Mouse (Mus musculus): ENCODE measurements around the gene Prpf6. TPM values are rescaled to one million over a fixed set of nuclear protein-coding genes. Genes with fewer than 3 reads are reported as not detected.

The Prpf6 gene
- total RNA-seq, 2 experiments from 2014 or later = 60.9 to 61.6 TPM

DNA sequence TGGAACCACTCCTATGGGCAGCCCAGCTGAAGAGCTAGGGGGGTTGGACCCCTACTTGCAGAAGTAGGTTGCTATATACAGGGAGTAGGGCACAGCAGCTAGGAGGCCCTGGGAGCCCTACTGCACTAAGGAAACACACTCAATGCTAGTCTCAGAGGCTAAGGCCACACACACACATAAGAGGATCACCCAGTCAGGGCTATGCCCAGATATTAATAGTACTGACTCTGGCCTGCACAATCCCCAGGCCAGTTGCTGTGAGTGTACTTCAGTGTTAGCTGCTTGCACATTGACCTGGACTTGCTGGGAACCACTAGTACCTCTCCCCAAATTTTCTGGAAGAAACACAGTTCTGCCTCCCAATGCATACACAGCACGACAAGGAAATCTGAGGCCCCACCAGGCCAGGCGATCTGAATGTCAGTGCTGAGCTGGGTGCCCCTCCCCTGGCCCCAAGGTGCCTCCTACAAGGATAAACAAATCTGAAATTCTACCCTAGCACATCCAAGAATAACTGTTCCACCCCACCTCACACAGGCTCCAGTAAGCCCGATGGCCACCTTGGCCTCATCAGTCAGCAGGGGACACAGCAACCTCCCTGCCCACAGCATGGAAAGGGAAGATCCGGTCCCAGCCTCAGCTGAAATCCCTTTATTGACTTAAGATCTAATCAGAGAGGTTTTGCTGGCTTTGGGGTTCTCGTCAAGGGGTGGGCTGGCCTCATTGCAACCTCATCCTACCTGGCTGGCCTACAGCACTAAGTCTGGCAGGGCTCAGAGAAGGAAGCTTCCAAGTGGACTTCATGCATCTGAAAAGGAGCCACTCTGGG, 12.7 kb upstream of the Prpf6 start:
- DNase-seq (ENCODE audit: low spot score in 2 of 2) = no peak

DNA sequence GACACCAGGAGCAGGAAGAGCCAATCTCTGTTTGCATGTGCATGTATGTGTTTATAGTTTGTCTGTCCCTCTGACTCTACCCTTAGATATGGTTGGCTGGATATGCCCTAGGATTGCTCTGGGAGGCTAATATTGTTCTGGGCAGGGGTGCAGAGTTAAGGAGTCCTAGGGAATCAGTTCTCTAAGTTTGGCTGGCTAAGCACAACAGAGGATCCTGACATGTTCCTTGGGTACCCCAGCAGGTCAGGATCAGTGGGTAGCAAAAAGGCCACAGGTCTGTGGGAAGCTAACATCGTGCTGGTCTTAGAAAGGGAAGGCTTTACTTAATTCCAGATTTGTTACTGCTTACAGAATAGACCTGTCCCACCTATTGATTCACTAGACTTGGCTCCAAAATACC, 12.0 kb upstream of the Prpf6 start:
- no peak for DNase-seq (ENCODE audit: low spot score in 2 of 2)

DNA sequence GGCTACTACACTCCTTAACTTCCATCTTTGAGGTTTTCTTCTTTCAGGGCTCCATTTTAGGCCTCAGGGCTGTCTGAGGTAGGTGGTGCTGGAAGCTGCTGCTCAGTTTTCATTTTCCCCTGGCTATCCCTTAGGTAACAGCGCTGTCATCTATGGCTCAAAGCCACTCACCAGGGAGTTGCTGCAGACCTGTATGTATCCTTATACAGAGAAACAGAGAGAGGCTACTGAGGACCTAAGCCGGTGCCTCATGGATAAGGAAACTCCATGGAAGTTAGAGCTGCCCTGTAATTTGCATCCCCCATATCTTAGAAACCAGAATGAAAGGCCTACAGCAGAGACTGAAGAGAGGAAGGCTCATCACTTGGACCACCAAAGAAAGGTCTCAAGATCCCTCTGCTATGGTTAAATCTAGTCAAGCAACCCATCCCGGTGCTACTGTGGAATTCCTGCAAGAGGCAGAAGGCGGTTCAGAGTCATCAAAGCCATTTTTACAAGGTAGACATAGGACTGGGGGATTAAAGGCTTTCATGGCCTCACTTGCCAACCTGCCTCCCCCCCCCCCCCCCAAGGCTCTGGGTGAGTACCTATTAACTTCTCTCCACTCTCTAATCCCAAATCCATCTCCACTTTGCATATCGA, 11.4 kb upstream of the Prpf6 start:
- DNase-seq (ENCODE audit: low spot score in 2 of 2) = no peak

DNA sequence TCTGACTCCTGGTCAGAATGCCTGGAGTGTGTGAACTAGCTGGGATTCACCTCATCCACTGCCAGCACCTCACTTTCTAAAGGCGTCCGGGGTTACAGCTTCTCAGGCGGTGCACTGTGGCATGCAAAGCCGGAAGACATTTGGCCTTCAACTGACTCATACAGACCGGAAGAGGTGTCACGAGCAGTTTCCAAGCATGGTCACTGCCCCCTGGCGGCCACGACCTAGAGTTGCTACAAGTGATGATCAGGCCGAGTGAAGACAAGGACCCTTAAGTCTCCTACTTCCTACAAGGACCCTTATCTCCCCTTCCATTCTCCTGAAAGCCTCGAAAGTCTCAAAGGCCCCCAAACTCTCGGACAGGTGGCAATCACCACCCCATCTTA, 10.7 kb upstream of the Prpf6 start:
- peak in 1 of 2 experiments; percentile 82 for DNase-seq (ENCODE audit: low spot score in 2 of 2)

DNA sequence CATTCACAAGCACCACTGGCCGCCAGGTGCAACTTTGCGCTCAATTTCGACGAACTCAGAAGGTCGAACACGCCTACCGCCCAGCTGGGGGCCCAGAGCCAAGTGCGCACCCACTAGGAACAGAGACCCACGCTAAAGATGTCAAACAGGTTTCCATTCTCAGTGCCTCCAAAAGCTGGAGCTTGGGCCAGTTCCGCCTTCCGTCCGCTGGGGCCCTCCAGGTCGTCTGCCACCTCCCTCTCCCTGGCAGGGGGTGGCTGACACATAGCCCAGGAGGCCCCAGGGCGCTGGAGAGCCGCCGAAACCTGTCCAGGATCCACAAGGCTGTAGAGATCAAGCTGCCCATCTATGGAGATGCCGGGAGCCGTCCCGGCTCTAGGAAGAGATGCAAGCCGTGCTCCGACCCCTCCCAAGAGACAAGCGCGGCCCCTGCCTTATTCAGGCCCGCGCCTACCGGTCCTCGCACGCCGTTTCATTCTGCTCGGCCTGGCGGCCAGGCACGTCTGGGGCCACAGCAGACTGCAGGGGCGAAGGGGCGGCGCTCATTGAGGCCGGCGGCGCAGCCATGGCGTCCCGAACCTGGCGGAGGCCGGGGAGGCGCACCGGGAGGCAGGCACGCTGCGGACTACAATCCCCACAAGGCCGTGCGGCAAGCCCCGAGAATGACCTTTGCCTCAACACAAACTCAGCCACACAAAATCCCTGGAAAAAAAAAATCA, 10.1 kb upstream of the Prpf6 start:
- peak; percentile 78 to 90 for DNase-seq (ENCODE audit: low spot score in 2 of 2)

DNA sequence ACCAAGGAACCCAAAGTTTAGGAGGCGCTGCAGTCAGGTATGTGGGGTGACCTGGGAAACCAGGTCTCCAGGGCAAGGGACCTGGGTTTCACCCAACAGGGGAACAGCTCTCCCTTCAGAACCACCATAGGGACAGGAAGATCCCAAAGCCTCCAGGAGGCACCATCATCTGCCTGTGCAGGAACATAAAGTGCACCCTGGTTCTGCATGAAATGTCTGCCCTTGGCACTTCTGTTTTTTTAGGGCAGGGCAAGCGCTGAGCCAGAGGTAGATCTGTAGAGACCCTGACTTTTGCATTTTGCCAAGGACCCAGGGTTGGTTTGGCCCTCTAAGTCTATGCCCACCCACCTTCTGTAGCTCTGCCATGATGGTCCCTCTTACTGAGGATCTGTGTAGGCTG, 9.3 kb upstream of the Prpf6 start:
- no peak for DNase-seq (ENCODE audit: low spot score in 2 of 2)

DNA sequence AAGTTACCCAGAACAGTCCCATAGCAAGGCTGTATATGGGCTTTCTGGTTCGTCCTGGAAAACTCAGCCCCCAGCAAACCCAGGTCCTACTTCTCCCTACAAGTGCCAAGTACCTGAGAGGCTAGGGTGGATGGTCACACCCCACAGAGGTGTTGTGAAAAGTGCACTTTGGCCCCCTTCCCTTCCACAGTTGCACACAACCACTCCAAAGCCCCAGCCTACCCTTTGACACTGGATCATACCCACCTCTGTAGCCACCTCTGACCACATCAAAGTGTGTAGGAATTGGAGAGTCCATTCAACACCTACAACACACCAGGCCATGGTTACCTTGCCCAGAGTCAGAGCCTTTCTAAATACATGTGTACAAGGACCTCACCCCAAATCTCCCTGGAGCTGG, 8.7 kb upstream of the Prpf6 start:
- no peak for DNase-seq (ENCODE audit: low spot score in 2 of 2)

DNA sequence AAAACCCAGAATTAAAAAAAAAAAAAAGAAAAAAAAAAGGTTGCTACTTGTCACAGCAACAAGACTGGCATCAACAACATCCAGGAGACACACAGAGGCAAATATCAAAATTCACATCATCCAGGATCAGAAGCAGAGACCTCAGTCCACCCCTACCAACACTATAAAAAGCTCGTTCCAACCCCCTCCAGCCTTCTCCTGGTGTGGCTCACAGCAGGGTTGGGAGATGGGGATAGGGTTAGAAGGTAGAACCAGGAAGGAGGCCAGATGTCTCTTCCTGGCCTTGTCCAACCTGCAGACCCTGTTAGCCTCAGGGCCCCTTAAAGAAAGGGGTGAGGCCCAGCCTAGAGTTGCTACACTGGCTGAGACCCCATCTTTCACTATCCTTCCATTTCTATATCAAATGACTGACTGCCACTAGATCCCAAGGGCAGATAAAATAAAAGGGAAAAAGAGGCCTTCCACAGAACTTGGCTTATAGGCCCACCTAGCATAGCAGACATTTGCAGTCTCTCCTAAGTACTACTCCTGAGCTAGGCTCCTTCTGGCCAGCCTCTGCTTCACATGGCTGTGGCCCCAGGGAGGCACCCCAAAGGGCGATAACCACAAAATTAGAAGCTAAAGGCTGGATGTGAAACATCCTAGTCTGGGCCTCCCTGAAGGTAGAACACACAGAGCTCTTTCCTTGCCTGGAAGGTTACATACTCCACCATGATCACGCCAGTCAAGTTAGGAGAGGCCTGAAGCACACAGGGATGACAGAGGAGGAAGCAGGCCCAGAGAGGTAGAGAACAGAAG, 8.0 kb upstream of the Prpf6 start:
- no peak for DNase-seq (ENCODE audit: low spot score in 2 of 2)

DNA sequence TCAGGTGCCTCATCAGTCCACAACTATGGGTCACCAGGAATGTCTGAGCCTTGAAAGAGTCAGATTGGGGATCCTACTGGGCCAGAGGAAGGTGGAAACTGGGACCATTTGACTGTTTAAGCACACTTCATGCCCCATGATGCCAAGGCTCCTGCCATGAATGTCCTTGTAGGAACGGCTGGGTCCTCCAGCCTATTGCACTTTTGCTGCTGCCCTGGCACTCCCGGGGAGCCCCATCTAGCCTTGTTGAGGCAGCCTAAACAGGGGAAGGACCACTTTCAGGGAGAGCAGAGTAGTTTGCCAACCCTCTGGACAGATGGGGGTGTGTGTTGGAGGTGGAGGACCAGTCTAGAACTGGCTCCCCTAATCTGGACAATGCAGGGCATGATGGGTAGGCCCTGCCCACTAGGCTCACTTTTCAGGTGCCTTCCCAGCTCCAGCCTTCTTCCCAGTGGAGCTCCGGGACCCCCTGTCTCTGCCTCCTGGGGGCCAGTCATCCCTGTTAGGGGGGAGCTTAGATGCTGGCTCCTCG, 7.2 kb upstream of the Prpf6 start, which contains the start of gene Uckl1:
Uckl1 (minus strand) TSS at position 482 of the 532 bp plus-strand sequence.
- DNase-seq (ENCODE audit: low spot score in 2 of 2) = no peak

DNA sequence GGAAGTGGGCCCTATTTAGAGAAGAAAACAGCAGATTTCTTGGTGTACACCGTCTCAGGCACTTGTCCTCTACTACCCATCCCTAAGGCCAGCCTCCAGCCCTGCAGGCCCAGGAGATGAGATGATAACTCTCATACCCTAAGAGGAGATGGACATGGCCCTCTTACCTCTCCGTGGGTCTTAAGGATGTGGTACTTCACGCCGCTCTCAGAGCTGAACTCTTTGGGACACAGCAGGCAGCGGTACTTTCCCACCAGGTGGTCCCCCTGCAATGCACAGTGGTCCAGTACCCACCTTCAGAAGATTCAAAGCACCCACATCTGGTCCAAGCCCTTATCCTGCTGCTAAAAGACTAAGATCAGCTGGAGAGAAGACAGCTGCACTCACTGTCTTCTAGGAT, 6.2 kb upstream of the Prpf6 start:
- no peak for DNase-seq (ENCODE audit: low spot score in 2 of 2)

DNA sequence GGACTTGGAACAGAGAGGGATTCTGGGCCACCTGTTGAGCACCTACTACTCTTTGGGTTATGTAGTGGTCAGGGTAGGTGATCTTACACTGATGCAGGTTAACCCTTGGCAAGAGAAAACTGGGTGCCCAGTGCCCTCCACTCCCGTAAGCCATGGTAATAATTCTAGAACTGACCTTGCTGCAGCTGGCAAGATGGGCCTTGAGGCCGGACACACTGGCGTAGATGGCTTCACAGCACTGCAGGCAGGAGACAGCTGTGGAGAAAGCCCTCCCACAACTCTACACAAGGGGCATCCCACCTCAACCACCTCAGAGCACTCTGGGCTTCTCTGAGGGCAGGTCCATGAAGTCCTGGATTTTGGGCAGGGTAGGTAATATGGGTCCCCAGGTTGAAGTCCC, 5.5 kb upstream of the Prpf6 start:
- no peak for DNase-seq (ENCODE audit: low spot score in 2 of 2)

DNA sequence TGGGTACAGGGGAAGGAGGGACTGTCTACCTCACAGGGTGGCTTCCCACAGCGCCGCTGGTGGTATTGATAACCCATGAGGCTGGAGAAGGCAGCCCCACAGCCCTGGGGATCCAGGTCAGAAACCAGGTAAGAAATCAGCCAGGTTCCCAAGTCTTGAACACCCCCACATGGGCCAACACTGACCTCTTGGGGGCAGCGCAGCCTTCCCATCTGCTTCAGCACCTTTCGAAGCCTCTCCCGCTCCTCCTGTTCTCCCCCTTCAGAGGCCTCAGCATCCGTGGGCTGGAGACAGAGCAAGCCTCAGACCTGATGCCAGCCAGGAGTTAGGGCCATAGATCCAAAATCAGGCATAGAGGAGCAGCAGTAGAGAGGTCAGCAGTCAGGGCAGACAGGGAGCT, 3.9 kb upstream of the Prpf6 start:
- no peak for DNase-seq (ENCODE audit: low spot score in 2 of 2)

DNA sequence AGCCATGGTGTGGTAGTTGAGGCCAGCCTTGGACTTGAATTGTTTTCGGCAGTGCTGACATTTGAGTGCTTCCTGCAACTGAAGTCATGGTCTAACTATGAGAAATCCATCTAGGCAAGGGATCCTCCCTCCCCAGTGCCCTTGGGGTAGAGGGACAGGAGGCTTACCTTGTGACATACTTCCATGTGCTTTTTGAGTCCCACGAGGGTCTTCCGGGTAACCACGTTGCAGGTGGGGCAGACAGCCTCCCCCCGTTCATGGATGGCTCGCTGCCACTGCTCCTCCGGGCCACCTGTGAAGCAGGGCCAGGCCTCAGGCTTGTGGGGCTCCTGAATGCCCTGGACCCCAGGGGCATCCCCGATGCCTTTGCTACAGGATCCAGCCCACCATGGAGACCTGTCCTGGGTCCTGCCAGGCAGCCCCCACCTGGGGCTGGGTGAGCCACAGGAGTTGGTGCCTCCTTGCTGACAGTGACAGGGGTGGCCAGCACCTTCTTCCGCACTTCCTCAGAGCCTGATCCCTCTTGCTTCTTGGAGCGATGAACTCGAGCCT, 3.4 kb upstream of the Prpf6 start:
- no peak for DNase-seq (ENCODE audit: low spot score in 2 of 2)

DNA sequence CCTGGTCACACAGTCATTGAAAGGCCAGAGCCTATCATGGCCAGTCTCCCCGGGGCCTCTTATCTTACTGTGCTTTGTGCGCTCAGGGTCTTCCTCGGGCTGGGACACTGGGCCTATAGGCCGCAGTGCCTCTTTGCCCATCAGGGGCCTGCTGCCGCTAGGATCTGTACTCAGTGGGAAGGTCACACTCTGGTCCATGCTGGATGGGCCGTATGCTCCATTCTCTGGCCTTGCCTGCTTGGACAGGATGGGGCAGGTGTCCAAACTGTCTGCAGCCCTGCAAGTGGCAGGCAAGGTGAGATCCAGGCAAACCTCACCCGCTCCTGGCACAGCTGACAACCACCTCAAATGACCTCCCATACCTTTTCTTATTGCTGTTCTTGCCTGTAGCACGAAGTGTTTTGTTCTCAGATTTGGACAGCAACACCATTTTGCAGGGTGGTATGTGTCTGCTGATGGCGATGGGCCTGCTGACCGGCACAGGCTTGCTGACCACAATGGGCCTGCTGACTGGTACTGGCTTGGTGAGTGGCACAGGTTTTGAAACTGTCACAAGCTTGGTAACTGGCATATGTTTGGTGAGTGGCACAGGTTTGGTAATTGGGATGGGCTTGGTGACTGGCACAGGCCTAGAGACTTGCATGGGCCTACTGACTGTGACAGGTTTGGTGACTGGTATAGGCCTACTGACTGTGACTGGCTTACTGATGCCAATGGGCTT, 2.5 kb upstream of the Prpf6 start:
- no peak for DNase-seq (ENCODE audit: low spot score in 2 of 2)

DNA sequence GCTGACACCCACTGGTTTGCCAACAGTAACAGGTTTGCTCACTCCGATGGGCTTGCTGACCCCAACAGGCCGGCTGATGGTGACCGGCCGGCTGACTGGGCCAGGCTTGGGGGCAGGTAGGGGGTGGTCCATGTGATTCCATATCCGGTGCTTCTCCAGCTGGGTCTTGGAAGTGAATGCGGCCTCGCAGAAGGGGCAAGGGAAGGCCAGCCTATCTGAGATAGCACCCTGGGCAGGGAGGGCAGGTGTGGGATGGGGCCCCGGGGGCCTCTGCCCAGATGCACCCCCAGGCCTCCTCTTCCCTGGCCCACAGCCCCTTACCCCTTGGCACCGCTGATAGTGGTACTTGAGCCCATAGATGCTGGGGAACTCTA, 1.9 kb upstream of the Prpf6 start:
- DNase-seq (ENCODE audit: low spot score in 2 of 2) = no peak

DNA sequence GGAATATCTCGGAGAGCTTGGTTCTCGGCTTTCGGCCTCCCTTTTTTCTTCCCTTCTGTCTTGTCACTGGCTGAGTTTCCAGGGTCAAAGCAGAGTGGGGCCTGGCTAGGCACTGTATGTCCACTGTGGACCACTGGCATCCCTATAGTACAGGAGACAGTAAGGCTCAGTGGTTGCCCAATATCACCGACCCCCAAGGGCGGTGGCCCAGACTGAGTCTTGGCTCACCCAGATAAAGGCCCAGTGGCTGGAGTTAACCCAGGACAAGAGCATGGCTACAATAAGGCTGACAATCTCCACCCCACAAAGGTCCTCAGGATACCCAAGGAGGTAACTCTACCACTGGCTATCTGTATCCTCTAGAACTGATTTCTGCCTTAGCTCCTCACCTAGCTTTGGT, 1.2 kb upstream of the Prpf6 start:
- DNase-seq (ENCODE audit: low spot score in 2 of 2) = no peak

DNA sequence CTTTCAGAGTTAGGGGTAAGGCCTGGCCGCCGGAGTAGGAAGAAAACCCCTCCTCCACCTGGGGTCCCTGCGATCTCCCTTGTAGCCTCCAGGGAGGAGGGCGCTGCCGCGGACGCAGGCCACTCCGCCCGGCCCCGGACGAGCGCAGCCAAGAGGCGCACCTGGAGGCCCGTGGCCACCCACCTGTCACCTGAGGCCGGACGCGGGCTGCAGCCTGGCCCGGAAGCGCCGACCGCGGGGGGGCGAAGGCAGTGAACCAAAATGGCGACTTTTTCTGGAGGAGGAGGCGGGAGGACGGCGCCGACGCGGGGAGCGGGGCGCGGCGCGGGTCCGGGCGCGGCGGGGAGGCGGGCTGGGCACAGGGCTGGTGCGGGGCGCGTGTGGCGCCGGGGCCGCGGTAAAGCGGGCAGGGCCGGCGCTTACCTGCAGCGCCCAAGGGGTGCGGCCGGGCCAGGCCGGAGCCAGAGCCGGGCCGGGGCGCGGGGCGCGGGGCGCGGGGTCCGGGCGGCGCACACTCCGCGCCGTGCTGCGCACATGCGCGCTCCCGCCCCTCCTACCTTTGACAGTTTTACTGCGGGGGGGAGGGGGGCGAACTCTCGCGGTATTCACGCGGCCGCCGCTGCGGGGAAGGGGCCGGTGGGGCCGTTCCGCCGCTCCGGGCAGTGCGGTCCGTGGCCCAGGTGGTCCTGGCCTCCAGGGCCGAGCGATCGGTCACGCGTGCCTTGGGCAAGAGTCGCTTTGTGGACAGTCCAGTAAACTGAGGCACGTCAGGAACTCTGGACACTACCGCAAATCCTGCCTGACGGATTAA, 768 bp downstream of the Prpf6 start, which contains the start of gene Zfp512b:
Zfp512b (minus strand) TSS at position 573 of the 811 bp plus-strand sequence.
- DNase-seq (ENCODE audit: low spot score in 2 of 2) = peak in 1 of 2 experiments; percentile 65

DNA sequence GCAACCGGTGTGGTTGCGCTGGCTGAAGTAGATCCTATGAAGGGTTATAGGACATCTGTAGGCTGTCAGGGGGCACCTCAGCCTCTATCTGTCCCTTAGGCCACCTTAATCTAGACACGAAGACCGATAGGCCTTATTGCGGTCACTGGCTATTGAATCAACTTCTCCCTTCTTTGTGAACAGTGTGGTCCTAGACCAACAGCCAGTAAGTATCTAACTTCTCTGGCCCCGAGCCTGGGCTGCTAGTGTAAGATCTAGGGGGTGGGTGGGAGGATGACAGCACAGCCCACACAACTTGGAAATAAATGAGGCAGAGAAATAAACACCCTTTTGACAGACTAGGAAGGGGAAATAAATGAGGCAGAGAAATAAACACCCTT, 1.4 kb downstream of the Prpf6 start:
- no peak for DNase-seq (ENCODE audit: low spot score in 2 of 2)

DNA sequence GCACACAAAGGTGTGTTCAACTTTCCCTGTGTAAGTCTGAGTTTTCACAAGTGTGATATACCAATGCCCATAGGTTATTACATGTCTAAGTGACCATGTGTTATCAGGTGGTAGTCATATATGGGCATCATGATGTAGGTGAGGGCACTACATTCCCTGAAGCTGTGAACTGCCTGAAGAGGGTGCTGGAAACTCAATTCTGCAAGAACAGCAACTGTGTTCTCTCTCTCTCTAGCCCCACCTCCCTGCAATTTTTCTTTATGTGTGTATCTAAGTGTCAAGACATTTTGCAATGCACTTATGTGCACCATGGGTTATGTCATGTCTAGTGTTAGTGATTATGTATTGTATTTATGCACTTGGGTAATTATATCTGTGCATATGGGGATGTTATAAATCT, 2.3 kb downstream of the Prpf6 start:
- DNase-seq (ENCODE audit: low spot score in 2 of 2) = no peak

Data from layer of hippocampus, adult 18-20 months (tissue).